Mouse (Mus musculus) embryonic facial prominence, embryonic 13.5 days (tissue): ENCODE measurements around the gene Arhgap10. TPM values are rescaled to one million over a fixed set of nuclear protein-coding genes. Genes with fewer than 3 reads are reported as not detected.
"Not testable (repeated sequence)": the region's sequence is repeated elsewhere in the genome, so short reads cannot be mapped to it uniquely, and the experiment has no call there.

ENCODE experiments used
- ATAC-seq: fragments of 200-750 bp; cut with Nextera tagmentation; 2 replicates; pipeline ENCODE4 v1.8.0; 2017; ENCODE audit warnings: low read depth; ENCODE audit not compliant: insufficient number of reproducible peaks, insufficient read depth, low FRiP score, low TSS enrichment
- H3K27ac ChIP-seq: fragments of 300-500 bp; sonication (generic); 2 replicates; pipeline ENCODE4 v1.5.1; 2015; ENCODE audit warnings: moderate library complexity, mild to moderate bottlenecking, inconsistent platforms
- H3K27me3 ChIP-seq: fragments of 300-500 bp; sonication (generic); 2 replicates; pipeline ENCODE4 v1.6.1; 2015; ENCODE audit warnings: mild to moderate bottlenecking, inconsistent platforms
- H3K36me3 ChIP-seq: fragments of 300-500 bp; sonication (generic); 2 replicates; pipeline ENCODE4 v1.6.1; 2015; ENCODE audit warnings: mild to moderate bottlenecking, inconsistent platforms
- H3K4me1 ChIP-seq: fragments of 300-500 bp; sonication (generic); 2 replicates; pipeline ENCODE4 v1.6.1; 2015; ENCODE audit warnings: inconsistent platforms
- H3K4me2 ChIP-seq: fragments of 300-500 bp; sonication (generic); 2 replicates; pipeline ENCODE4 v1.6.1; 2015; ENCODE audit warnings: moderate library complexity, mild to moderate bottlenecking, inconsistent platforms
- H3K4me3 ChIP-seq: fragments of 300-500 bp; sonication (generic); 2 replicates; pipeline ENCODE4 v1.5.1; 2015; ENCODE audit warnings: mild to moderate bottlenecking, inconsistent platforms
- H3K9ac ChIP-seq: fragments of 300-500 bp; sonication (generic); 2 replicates; pipeline ENCODE4 v1.6.1; 2015; ENCODE audit warnings: mild to moderate bottlenecking, inconsistent platforms
- H3K9me3 ChIP-seq: fragments of 300-500 bp; sonication (generic); 2 replicates; pipeline ENCODE4 v1.6.1; 2016; ENCODE audit warnings: inconsistent platforms
- WGBS: fragments of 180-500 bp; shearing (Covaris S2); methylation state at CpG from one replicate; pipeline ENCODE4 v1.1.7; 2015; ENCODE audit warnings: mixed read lengths; 5-methylcytosine and 5-hydroxymethylcytosine counted together
- polyA plus RNA-seq: library from polyadenylated mRNA; unstranded; fragments of >200 nt; fragmentation: Nextera tagmentation; extraction: Ambion mirVana; gene quantifications from 2 replicates; pipeline ENCODE4 v1.2.1, GENCODE M21; 2015

The Arhgap10 gene
- polyA plus RNA-seq, 1 experiment from 2014 or later = 31.5 TPM

GRCm38 (mm10) chr8:77337272-77337671, 180.5 kb downstream of the Arhgap10 start:
- 54% methylated on average over 12 of the region's 12 CpGs for WGBS
- H3K9ac ChIP-seq = no peak overlapping the region
- 0 out of 2 replicates have a peak, but pooled peaks have one; percentile 34 for ATAC-seq
- H3K27me3 ChIP-seq = no peaks in the 10 kb centered on the region
- H3K4me3 ChIP-seq = no peak overlapping the region
- H3K4me2 ChIP-seq = no peak overlapping the region
- H3K9me3 ChIP-seq = peaks cover 7% of the 10 kb centered on the region
- peaks cover 7% of the 10 kb centered on the region for H3K36me3 ChIP-seq
- peaks cover 36% of the 10 kb centered on the region for H3K4me1 ChIP-seq
- H3K27ac ChIP-seq = no peak overlapping the region

DNA sequence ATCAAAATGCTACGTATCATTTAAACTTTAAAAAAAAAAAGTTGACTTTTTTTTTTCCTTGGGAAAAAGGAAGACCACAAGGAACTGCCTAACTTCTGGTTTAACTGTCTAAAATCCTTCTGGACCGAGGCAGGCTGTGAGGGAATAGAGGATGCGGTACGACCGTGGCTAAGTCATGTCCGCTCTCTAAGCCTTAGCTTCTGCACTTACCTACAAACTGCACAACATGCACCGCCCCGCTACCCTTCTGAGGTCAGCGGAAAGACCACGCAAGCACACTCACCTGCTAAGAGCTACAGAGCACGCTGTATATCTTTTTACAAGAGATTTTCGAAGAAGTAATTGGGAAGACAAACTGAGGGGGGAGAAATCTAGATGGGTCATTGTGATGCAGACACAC, 186.6 kb downstream of the Arhgap10 start:
- Histone ChIP-seq H3K4me2 (no peak overlapping the region), H3K4me1 (peaks cover 23% of the 10 kb centered on the region), H3K4me3 (no peak overlapping the region), H3K9ac (no peak overlapping the region), H3K27me3 (no peaks in the 10 kb centered on the region), H3K36me3 (peaks cover 7% of the 10 kb centered on the region), H3K27ac (no peak overlapping the region), H3K9me3 (peaks cover 7% of the 10 kb centered on the region)
- ATAC-seq = no peak
- 83% methylated on average over 12 of the region's 12 CpGs for WGBS

DNA sequence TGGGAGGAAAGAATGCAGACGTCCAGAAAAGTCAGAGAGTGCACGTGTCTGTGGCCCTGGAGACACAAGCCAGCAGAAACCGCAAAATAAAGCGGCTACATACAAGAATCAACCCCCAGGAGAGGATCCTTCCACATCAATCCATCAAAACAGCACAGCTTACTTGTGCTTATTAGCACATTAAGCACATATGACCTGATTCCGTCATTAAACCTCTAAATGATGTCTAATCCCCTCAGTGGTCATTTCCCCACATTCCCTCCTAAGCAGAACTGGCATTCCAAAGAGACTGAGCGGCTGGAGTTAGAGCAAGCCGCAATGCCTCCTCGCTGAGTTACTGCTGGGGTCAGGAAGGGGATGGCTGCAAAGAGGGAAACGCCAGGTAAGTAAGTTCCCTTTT, 187.4 kb downstream of the Arhgap10 start:
- Histone ChIP-seq H3K27me3 (no peaks in the 10 kb centered on the region), H3K36me3 (peaks cover 7% of the 10 kb centered on the region), H3K9me3 (peaks cover 7% of the 10 kb centered on the region), H3K4me1 (peaks cover 23% of the 10 kb centered on the region), H3K27ac (no peak overlapping the region), H3K9ac (no peak overlapping the region), H3K4me2 (no peak overlapping the region), H3K4me3 (no peak overlapping the region)
- no peak for ATAC-seq
- WGBS = 63% methylated on average over 9 of the region's 9 CpGs

DNA sequence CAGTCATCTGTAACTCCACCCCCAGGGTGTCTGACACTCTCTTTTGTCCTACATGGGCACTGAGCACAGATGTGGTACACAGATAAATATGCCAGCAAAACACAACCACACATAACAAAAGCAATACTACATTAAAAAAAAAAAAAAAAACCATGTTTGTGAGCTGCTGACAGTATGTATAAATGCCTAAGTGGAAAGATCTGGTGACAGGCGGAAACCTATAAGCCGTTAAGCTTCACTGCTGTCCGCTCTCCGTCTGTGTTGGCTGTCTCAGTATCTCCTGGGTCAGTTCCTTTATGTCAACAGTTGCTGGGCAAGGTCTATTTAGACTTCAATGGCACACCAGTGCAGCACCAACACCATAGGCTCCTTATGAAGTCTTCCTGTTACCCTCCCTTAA, 188.0 kb downstream of the Arhgap10 start:
- WGBS = 70% methylated on average over 4 of the region's 4 CpGs
- H3K4me3 ChIP-seq = no peak overlapping the region
- peaks cover 6% of the 10 kb centered on the region for H3K36me3 ChIP-seq
- H3K9ac ChIP-seq = no peak overlapping the region
- no peak overlapping the region for H3K4me2 ChIP-seq
- ATAC-seq = no peak
- no peaks in the 10 kb centered on the region for H3K27me3 ChIP-seq
- H3K4me1 ChIP-seq = peaks cover 23% of the 10 kb centered on the region
- H3K27ac ChIP-seq = no peak overlapping the region
- H3K9me3 ChIP-seq = peaks cover 7% of the 10 kb centered on the region

DNA sequence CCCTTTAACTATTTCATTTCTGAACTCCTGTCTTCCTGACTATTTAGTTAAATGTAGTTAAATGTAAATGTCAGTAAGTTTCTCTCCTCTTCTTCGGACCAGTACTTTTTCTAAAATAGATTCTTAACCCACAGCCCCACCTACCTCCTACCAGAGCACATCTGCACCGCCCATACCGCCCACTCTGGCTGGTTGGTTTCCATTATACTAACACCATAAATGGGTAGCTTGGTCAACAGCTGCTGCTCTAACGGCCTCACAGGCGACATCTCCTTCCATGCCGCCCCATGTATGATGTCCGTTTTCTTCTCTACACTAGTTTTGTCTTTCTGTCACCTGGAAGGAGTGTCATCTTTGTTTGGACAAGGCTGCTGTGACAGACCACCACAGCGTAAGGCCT, 189.3 kb downstream of the Arhgap10 start:
- H3K9me3 ChIP-seq = no peaks in the 10 kb centered on the region
- 86% methylated on average over 8 of the region's 8 CpGs for WGBS
- H3K27ac ChIP-seq = no peak overlapping the region
- peaks cover 23% of the 10 kb centered on the region for H3K4me1 ChIP-seq
- H3K4me2 ChIP-seq = no peak overlapping the region
- no peak overlapping the region for H3K4me3 ChIP-seq
- H3K36me3 ChIP-seq = no peaks in the 10 kb centered on the region
- no peak for ATAC-seq
- H3K27me3 ChIP-seq = no peaks in the 10 kb centered on the region
- no peak overlapping the region for H3K9ac ChIP-seq

GRCm38 (mm10) chr8:77327326-77327725, 190.4 kb downstream of the Arhgap10 start:
- WGBS = 95% methylated on average over 4 of the region's 4 CpGs
- H3K36me3 ChIP-seq = no peaks in the 10 kb centered on the region
- H3K4me3 ChIP-seq = no peak overlapping the region
- no peaks in the 10 kb centered on the region for H3K27me3 ChIP-seq
- H3K4me2 ChIP-seq = no peak overlapping the region
- no peaks in the 10 kb centered on the region for H3K9me3 ChIP-seq
- peaks cover 23% of the 10 kb centered on the region for H3K4me1 ChIP-seq
- H3K27ac ChIP-seq = no peak overlapping the region
- no peak for ATAC-seq
- no peak overlapping the region for H3K9ac ChIP-seq

DNA sequence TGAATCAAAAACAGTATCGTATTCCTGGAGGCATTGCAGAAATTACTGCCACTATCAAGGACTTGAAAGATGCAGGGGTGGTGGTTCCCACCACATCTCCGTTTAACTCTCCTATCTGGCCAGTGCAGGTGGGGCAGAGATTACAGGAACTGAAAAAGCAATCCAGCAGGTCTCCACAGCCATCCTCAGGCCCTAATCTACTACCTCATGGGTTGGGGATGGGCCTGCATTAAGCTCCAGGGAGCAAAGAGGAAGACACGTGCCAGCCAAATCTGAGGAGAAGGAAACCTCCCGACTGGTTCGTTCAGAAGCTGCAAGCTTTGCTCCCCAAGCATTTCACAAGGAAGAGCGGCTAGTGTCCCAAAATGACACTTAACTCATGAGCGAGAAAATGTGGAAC, 195.0 kb downstream of the Arhgap10 start:
- H3K36me3 ChIP-seq, H3K27ac ChIP-seq, H3K4me2 ChIP-seq, ATAC-seq, H3K9ac ChIP-seq, H3K4me1 ChIP-seq, H3K9me3 ChIP-seq, H3K27me3 ChIP-seq, H3K4me3 ChIP-seq: not testable (repeated sequence)
- WGBS = 88% methylated on average over 7 of the region's 7 CpGs

- Histone ChIP-seq H3K4me3 (no peak overlapping the region), H3K9me3 (no peaks in the 10 kb centered on the region), H3K9ac (no peak overlapping the region), H3K27ac (no peak overlapping the region), H3K27me3 (no peaks in the 10 kb centered on the region), H3K36me3 (peaks cover 9% of the 10 kb centered on the region), H3K4me2 (no peak overlapping the region), H3K4me1 (no peaks in the 10 kb centered on the region; the same call in 1 of the 2 replicates)
- ATAC-seq = no peak
- 93% methylated on average over 4 of the region's 4 CpGs for WGBS
These were observed 195.9 kb downstream of the Arhgap10 start for GRCm38 (mm10) chr8:77321901-77322300.

GRCm38 (mm10) chr8:77318590-77318989, 199.2 kb downstream of the Arhgap10 start:
- H3K4me3 ChIP-seq = no peak overlapping the region
- H3K4me2 ChIP-seq = no peak overlapping the region
- H3K4me1 ChIP-seq = no peaks in the 10 kb centered on the region; the same call in 1 of the 2 replicates
- H3K27ac ChIP-seq = no peak overlapping the region
- H3K9ac ChIP-seq = no peak overlapping the region
- H3K9me3 ChIP-seq = no peaks in the 10 kb centered on the region
- no peak for ATAC-seq
- 70% methylated on average over 9 of the region's 9 CpGs for WGBS
- peaks cover 9% of the 10 kb centered on the region for H3K36me3 ChIP-seq
- no peaks in the 10 kb centered on the region for H3K27me3 ChIP-seq

DNA sequence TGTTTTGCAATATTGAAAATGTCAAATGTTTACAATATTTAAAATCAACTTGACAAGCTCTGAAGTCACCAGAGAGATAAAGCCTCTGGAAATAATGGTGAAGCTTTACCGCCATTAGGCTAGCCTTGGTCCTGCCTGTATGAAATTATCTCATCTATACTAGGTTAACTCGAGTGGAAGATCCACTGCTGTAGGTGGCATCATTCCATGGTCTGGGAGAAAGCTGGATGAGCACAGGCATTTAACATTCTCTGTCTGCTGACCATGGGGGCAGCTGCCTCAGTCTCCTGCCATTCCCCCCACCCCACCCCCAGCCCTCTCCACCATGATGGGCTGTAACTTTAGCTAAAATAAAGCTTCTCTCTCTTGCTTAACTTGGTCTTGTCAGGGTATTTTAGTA, 200.0 kb downstream of the Arhgap10 start:
- 81% methylated on average over 2 of the region's 2 CpGs for WGBS
- no peak overlapping the region for H3K4me3 ChIP-seq
- peaks cover 9% of the 10 kb centered on the region for H3K36me3 ChIP-seq
- H3K4me1 ChIP-seq = peaks cover 4% of the 10 kb centered on the region; the same call in 1 of the 2 replicates
- H3K9me3 ChIP-seq = no peaks in the 10 kb centered on the region
- ATAC-seq = no peak
- H3K4me2 ChIP-seq = no peak overlapping the region
- H3K27ac ChIP-seq = no peak overlapping the region
- no peak overlapping the region for H3K9ac ChIP-seq
- H3K27me3 ChIP-seq = no peaks in the 10 kb centered on the region

DNA sequence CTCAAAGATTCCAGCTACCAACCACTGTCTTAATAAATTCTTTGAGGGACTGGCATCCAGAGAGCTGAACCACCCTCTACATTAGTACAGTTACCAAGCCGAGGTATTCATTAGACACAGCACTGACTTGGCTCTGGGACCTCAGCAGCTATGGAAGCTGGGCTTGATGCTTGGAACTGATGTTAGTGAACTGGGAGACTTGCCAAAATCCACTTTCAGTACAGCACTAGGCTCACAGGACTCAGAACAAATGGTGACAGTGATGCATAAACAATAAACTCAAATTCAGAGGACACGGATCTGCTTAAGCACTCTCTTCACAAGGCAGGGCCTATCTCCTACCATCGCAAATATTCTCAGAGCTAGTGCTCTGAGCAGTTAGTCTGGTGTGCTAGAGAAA, 204.8 kb downstream of the Arhgap10 start:
- Histone ChIP-seq H3K36me3 (peaks cover 16% of the 10 kb centered on the region), H3K4me1 (peaks cover 7% of the 10 kb centered on the region), H3K4me2 (no peak overlapping the region), H3K4me3 (no peak overlapping the region), H3K27me3 (no peaks in the 10 kb centered on the region), H3K9me3 (no peaks in the 10 kb centered on the region), H3K9ac (no peak overlapping the region), H3K27ac (no peak overlapping the region)
- ATAC-seq = no peak
- WGBS = 86% methylated on average over 3 of the region's 3 CpGs

DNA sequence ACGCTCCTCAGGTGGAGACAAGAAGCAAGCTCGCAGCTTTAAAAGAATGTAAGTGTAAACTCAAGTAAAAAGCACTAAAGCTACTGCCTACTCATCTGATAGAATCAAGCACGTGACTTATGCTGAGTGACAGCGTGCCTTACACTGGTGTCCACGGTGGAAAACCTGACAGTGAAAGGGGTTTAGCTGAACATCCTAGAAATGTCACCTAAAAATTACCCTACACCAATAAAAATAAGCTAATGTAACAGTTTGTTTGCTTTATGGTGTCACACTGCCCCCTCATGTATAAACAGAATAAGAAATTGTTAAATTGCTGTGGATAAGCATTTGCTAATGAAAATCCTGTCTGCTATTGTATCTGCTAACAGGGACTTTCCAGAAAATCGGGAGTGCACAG, 206.0 kb downstream of the Arhgap10 start:
- WGBS = 80% methylated on average over 6 of the region's 6 CpGs
- Histone ChIP-seq H3K27ac (no peak overlapping the region), H3K9ac (no peak overlapping the region), H3K36me3 (peaks cover 16% of the 10 kb centered on the region), H3K27me3 (no peaks in the 10 kb centered on the region), H3K4me2 (no peak overlapping the region), H3K9me3 (no peaks in the 10 kb centered on the region), H3K4me1 (peaks cover 7% of the 10 kb centered on the region; the same call in 1 of the 2 replicates), H3K4me3 (no peak overlapping the region)
- no peak for ATAC-seq

DNA sequence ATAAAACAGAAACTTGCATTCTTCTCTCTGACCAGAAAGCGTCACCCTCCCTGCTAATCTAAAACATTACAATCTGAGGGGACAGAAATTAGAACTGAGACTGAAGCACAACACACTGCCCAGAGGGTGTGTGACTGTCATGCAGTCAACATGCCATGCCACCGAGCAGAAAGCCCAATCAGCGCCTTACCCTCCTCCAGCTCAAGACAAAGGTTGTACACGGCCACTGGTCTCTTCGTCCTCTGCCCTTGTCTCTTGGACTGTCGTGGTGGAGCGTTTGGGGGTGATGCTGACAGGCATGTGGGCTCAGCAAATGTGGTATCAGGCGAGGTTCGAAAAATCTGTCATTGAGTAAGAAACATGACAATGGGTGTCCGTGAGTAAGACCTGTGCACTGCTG, 207.2 kb downstream of the Arhgap10 start:
- H3K4me3 ChIP-seq = no peak overlapping the region
- H3K9me3 ChIP-seq = no peaks in the 10 kb centered on the region
- peaks cover 16% of the 10 kb centered on the region for H3K36me3 ChIP-seq
- H3K27me3 ChIP-seq = no peaks in the 10 kb centered on the region
- no peak overlapping the region for H3K27ac ChIP-seq
- H3K4me2 ChIP-seq = no peak overlapping the region
- no peak overlapping the region for H3K9ac ChIP-seq
- no peak for ATAC-seq
- peaks cover 7% of the 10 kb centered on the region; the same call in 1 of the 2 replicates for H3K4me1 ChIP-seq
- WGBS = 77% methylated on average over 10 of the region's 10 CpGs
